Mouse (Mus musculus) left cerebral cortex, adult 6 months (tissue): Measurements from ENCODE around the gene Stradb. TPM values are rescaled to one million over a fixed set of nuclear protein-coding genes. Genes with fewer than 3 reads are reported as not detected.

ENCODE experiments used
- long read RNA-seq, 2 experiments: library from polyadenylated mRNA; unstranded; transcript quantifications; one replicate each; pipeline ENCODE4 v2.0.0; 2019 to 2020
- polyA plus RNA-seq: library from polyadenylated mRNA; unstranded; fragments of <200 nt; fragmentation: Nextera tagmentation; gene quantifications from 2 replicates; pipeline ENCODE4 v1.2.3, GENCODE M21; 2021

Gene Stradb
- 37.8 and 37.9 TPM in 2 replicates for polyA plus RNA-seq
- long read RNA-seq, experiment 1, transcript Stradb-203 (11 exons, 2,070 nt), result minor isoform, 5 of 150 reads
- long read RNA-seq, experiment 1, transcript Stradb-201 (12 exons, 2,960 nt), result major isoform, 134 of 150 reads
- long read RNA-seq, experiment 1, partial matches to known transcripts, result 3 of 150 reads
- long read RNA-seq, experiment 1, other reads (novel, unspliced or antisense), result 5 of 150 reads
- long read RNA-seq, experiment 2, transcript Stradb-201 (12 exons, 2,960 nt), result major isoform, 31 of 41 reads
- long read RNA-seq, experiment 2, partial matches to known transcripts, result 2 of 41 reads
- long read RNA-seq, experiment 2, other reads (novel, unspliced or antisense), result 3 of 41 reads

GRCm38 (mm10) chr1:58973366-58974221, at the start of gene Stradb, which contains the start of gene Trak2:
Gene Stradb (plus strand): TSS chr1:58973522.
Gene Trak2 (minus strand): TSS chr1:58973430.

Other genes with a start within 250 kb of the Stradb start
- 2.1 and 2.5 TPM in 2 replicates for gene Casp8, start 178.1 kb upstream of the Stradb start, polyA plus RNA-seq
- gene Trak2, start 92 bp upstream of the Stradb start, polyA plus RNA-seq, result 36.5 and 39.3 TPM in 2 replicates
- gene C2cd6, start 121.4 kb downstream of the Stradb start, polyA plus RNA-seq, result not detected in 2 replicates
- gene Tmem237, start 146.9 kb downstream of the Stradb start, polyA plus RNA-seq, result 39.6 and 47.8 TPM in 2 replicates
- gene Mpp4, start 189.9 kb downstream of the Stradb start, polyA plus RNA-seq, result 1.8 and 2.3 TPM in 2 replicates